Mouse (Mus musculus): ENCODE measurements around the gene Xrcc6.
A peak's percentile ranks its signal among the peaks of the same experiment; 100 is the strongest.

Gene Xrcc6

DNA sequence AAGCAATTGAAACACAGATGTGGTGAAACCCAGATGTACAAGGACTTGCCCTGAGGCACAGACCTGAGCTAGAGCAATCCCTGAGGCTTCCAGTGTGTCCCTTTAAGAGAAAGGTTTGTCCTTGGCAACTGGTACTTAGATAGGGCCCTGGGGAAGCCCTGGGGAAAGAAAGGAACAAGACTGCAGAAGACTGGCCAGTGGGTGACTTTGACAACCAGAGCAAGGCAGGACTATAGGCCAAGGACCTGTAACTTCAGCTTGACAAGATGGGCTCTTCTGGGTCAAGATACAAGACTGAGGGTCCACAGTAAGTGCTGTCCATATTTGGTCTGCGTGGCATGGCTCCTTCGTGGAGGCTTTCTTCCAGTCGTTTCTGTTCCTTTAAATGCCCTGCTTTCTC lies at the start of gene Xrcc6:
Gene Xrcc6 (plus strand): TSS at position 190 of the 400 bp plus-strand sequence.
- no peak for DNase-seq

DNA sequence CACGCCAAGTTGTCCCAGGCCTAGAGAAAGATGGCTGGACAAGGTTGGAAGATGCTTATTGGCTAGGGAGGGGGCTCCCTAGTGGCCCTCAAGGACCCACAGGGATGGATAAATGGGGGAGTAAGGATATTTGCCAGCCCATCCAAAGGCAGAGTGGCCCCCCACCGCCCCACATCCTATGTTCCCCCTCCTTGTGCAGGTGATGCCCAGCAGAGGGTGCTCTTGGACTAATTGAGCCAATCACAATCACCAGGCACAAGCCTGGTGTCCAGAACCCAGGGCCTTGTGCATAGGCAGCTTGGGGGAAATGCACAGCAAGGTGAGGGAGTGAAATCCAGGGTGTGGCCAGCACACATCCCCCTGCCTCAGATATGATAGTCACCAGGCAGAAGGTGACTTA lies 49.4 kb upstream of the Xrcc6 start:
- peak; percentile 58 for DNase-seq

DNA sequence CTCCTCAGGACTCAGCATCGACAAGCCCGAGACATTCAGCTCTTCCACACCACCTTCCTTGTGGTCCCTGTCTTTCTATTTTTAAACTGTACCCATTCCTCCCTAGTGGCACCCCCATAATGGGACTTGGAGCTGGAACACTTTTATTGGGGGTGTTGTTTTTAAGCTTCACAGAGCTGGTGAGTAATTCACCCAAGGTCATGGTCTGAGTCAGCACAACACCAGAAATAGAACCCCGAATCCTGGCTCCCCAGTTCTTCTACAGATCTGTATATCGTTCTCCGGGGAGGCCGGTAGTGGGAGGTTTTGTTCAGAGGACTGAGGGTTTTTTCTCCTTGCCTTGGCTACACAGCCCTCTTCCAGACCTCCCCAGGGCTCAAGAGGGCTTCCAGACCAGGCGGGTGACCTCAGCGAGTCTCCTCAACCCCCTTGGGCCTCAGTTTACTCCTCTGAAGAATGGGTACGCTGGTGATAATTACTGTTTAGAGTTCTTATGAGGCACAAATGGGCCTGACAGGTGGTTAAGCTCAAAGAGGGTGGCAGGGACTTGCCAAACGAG lies 48.4 kb upstream of the Xrcc6 start:
- no peak for DNase-seq

GRCm38 (mm10) chr15:81939774-81940173 lies 47.9 kb upstream of the Xrcc6 start:
- DNase-seq: no peak

GRCm38 (mm10) chr15:81940219-81940618 lies 47.4 kb upstream of the Xrcc6 start:
- DNase-seq: no peak

GRCm38 (mm10) chr15:81941010-81941409 lies 46.6 kb upstream of the Xrcc6 start:
- no peak for DNase-seq

- DNase-seq: no peak
Observed at GRCm38 (mm10) chr15:81943176-81943749, 44.4 kb upstream of the Xrcc6 start.

DNA sequence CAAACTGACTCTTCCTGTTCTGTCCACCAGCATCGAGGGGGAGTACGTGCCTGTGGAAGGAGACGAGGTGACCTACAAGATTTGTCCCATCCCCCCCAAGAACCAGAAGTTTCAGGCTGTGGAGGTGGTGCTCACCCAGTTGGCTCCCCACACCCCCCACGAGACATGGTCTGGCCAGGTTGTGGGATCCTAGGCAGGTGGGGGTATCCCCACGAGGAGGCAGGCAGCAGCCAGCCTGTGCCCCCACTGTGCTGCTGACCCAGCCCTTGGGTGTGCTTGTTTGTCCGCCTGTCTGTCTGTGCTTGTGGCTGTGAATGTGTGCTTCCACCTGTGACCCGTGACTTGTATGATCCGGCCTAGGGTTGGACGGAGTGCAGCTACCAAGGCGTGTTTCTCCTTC lies 38.6 kb upstream of the Xrcc6 start:
- no peak for DNase-seq

DNA sequence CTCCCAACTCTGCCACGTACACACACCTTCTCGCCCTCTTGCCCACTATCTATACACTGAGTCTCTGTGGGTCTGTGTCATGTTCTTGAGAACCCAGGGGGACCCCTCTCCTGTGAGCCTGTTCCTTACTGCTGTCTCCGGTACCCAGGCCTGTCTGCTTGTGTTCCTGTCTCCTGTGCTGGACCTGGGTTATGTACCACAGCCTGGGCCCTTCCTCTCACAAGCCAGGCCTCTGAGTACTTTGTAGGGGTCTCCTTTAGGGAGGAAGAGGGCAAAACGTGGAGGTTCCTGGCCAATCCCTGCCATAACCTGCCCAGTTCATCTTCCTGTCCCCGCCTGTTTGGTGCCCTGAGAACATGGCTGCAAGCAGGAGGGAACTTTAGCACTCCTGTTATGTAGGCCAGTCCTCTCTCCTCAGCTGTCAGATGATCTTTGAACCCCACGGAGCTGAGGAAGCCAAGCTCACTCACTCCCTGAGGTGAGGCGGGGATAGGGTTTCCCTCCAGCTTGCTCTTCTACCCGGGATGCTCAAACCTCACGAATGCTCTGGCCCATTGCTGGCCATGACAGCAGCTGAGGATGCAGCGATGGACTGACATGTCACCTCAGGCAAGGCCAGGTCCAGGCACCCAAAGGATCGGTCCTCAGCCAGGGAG lies 38.0 kb upstream of the Xrcc6 start:
- DNase-seq: no peak

- DNase-seq: no peak
Observed at GRCm38 (mm10) chr15:81950716-81951115, 36.9 kb upstream of the Xrcc6 start.

GRCm38 (mm10) chr15:81951159-81951558 lies 36.5 kb upstream of the Xrcc6 start:
- no peak for DNase-seq

GRCm38 (mm10) chr15:81952310-81952709 lies 35.3 kb upstream of the Xrcc6 start:
- DNase-seq: peak; percentile 2

- DNase-seq: peak; percentile 1
Observed at GRCm38 (mm10) chr15:81954151-81954583, 33.5 kb upstream of the Xrcc6 start.

GRCm38 (mm10) chr15:81954716-81955115 lies 32.9 kb upstream of the Xrcc6 start:
- no peak for DNase-seq

DNA sequence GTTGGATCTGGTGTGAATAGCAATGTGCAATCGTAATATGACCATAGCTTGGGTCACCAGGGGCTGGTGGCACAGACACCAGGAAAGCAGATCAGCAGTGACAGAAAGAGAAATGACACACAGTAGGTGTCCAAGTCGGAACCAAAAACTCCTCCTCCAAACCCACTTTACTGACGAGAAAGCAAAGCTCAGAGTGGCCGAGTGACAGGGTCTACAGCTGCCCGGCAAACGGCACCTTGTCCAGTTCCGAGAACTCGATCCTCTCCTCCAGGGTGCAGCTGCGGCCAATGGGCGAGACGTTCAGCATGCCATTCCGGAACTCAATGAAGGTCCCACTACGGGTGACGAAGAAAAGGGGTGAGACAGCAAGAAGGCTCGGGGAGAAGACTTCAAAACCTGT lies 32.2 kb upstream of the Xrcc6 start:
- no peak for DNase-seq

DNA sequence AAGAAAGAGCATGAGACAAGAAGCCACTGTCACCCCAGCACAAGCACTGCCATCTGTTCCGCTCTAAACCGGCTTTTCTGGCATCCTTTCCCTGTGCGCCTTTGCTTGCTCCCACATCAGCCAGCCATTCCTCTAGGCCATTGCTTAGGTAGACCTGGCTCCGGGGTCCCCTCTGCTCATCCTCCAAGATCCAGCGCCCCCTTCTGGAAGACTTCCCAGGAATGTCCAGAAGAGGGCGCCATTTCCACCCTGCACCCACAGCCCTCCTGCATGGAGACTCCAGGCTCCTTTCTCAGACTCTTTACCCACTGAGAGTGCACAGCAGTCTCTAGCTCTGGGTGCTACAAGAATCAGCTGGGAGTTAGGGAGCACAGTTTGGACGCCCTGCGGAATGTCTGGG lies 31.2 kb upstream of the Xrcc6 start:
- DNase-seq: peak; percentile 58

DNA sequence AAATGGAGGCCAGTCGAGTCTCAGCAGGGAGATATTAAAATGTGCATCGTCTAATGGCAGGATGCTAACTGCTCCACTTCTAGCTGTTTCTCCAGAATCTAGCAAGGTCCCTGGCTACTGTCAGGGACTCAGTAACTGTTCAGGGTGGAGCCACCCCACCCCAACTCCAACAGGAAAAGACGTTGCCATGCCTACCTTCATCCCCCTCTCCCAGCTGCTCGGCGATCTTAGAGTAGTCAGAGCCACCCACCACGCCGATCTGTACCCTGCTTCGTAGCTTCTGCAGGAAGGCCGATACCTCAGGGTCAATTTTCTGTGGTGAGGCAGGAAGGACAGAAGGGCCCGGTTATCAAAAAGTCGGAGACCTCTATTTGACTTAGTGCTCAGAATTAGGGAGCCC lies 30.0 kb upstream of the Xrcc6 start:
- DNase-seq: no peak

- no peak for DNase-seq
Observed at GRCm38 (mm10) chr15:81958906-81959305, 28.7 kb upstream of the Xrcc6 start.

- DNase-seq: peak; percentile 100
Observed at GRCm38 (mm10) chr15:81960171-81961077, 27.2 kb upstream of the Xrcc6 start, which contains the start of gene Pmm1. Pmm1 (minus strand) TSS chr15:81960930.

DNA sequence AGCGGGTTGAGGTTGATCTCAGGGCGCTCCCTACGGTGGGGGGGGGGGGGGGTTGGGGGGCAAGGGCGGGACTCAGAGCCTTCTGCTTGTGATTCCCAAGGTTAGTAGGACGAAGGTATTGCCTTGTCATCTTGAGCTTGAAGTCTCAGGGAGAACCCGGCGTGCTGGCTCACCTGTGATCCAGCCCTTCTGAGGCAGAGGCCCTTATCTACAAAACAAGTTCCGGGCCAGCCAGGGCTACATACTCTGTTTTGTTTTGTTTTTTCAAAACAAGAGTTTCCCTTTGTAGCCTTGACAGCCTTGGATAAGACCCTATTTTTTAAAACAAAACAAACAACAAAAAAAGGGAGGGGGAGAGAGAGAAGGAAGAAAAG lies 26.6 kb upstream of the Xrcc6 start:
- DNase-seq: no peak

GRCm38 (mm10) chr15:81964262-81964661 lies 23.4 kb upstream of the Xrcc6 start:
- no peak for DNase-seq

GRCm38 (mm10) chr15:81964980-81965545 lies 22.6 kb upstream of the Xrcc6 start:
- no peak for DNase-seq

Data from liver (tissue).